Mouse (Mus musculus): ENCODE results near the gene Chka. TPM values are rescaled to one million over a fixed set of nuclear protein-coding genes. Genes with fewer than 3 reads are reported as not detected.
A peak's percentile ranks its signal among the peaks of the same experiment; 100 is the strongest.

Chka gene
- polyA plus RNA-seq, 1 experiment = 30.9 TPM

GRCm38 (mm10) chr19:3850076-3850475 is 1.5 kb upstream of the Chka start:
- Histone ChIP-seq H3K36me3 (ENCODE audit: control insufficient read depth, insufficient read depth) (peaks cover 10% of the 10 kb centered on the region), H3K79me2 (ENCODE audit: control insufficient read depth, insufficient read depth) (peaks cover 29% of the 10 kb centered on the region), H3K4me3 (ENCODE audit: insufficient read depth, poor library complexity, severe bottlenecking) (no peak overlapping the region), H3ac (ENCODE audit: control insufficient read depth, insufficient read length, low read depth) (no peak overlapping the region), H3K27me3 (ENCODE audit: control insufficient read depth, insufficient read depth, insufficient read length) (no peaks in the 10 kb centered on the region), H3K79me3 (ENCODE audit: low read depth) (peaks cover 24% of the 10 kb centered on the region)
- TF ChIP-seq MAX (IDR thresholded peaks at IDR 0.05) (no peak), MYOG (IDR thresholded peaks at IDR 0.05; ENCODE audit: control insufficient read depth, extremely low read depth, insufficient read length) (no peak), MYOD1 (IDR thresholded peaks at IDR 0.05; ENCODE audit: control insufficient read depth, insufficient read length, low read depth) (no peak), CTCF (IDR thresholded peaks at IDR 0.05; ENCODE audit: control insufficient read depth, insufficient read depth, insufficient read length) (no peak), CEBPB (IDR thresholded peaks at IDR 0.05; ENCODE audit: low read depth) (no peak), USF1 (IDR thresholded peaks at IDR 0.05; ENCODE audit: low read depth) (no peak), FOSL1 (IDR thresholded peaks at IDR 0.05; ENCODE audit: insufficient read depth, low read length, poor library complexity, severe bottlenecking) (no peak)

DNA sequence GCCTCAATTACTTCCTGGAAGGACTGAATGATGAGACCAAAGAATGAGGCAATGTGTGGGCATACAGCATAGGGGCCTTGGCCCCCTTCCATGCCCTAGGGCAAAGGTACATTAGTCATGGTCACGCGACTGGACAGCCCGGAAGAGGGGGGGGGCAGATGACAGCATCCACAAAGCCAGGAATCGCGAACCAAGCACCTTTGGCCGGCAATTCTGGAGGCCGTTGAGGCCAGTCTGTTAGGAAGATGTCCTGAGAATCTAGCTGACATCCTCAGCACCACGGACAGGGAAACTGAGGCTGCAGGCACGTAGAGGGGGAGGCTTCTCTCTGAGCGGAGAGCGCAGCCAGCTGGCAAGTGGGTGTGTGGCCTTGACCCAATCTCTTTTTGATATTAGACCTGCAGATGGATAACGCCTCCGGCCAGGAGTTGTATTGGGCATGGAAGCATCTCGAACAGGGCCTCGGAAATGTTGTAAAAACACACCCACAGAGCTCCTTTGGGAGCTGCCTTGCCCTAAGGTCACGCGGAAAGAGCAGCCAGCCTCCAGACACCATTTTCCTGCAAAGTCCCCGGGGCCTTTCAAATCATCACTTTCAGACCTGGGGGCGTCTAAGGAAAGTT is 615 bp upstream of the Chka start:
- H3K36me3 ChIP-seq (ENCODE audit: control insufficient read depth, insufficient read depth) = peaks cover 10% of the 10 kb centered on the region
- peak overlapping the region; percentile 57 for H3K4me3 ChIP-seq (ENCODE audit: insufficient read depth, poor library complexity, severe bottlenecking)
- H3K79me3 ChIP-seq (ENCODE audit: low read depth) = peaks cover 32% of the 10 kb centered on the region
- peaks cover 38% of the 10 kb centered on the region for H3K79me2 ChIP-seq (ENCODE audit: control insufficient read depth, insufficient read depth)
- no peaks in the 10 kb centered on the region for H3K27me3 ChIP-seq (ENCODE audit: control insufficient read depth, insufficient read depth, insufficient read length)
- H3ac ChIP-seq (ENCODE audit: control insufficient read depth, insufficient read length, low read depth) = peak overlapping the region; percentile 44
- peak; percentile 26 for TF ChIP-seq CEBPB (IDR thresholded peaks at IDR 0.05; ENCODE audit: low read depth)
- TF ChIP-seq MYOG (IDR thresholded peaks at IDR 0.05; ENCODE audit: control insufficient read depth, extremely low read depth, insufficient read length) = no peak
- no peak for TF ChIP-seq MAX (IDR thresholded peaks at IDR 0.05)
- no peak for TF ChIP-seq MYOD1 (IDR thresholded peaks at IDR 0.05; ENCODE audit: control insufficient read depth, insufficient read length, low read depth)
- peak; percentile 62 for TF ChIP-seq USF1 (IDR thresholded peaks at IDR 0.05; ENCODE audit: low read depth)

DNA sequence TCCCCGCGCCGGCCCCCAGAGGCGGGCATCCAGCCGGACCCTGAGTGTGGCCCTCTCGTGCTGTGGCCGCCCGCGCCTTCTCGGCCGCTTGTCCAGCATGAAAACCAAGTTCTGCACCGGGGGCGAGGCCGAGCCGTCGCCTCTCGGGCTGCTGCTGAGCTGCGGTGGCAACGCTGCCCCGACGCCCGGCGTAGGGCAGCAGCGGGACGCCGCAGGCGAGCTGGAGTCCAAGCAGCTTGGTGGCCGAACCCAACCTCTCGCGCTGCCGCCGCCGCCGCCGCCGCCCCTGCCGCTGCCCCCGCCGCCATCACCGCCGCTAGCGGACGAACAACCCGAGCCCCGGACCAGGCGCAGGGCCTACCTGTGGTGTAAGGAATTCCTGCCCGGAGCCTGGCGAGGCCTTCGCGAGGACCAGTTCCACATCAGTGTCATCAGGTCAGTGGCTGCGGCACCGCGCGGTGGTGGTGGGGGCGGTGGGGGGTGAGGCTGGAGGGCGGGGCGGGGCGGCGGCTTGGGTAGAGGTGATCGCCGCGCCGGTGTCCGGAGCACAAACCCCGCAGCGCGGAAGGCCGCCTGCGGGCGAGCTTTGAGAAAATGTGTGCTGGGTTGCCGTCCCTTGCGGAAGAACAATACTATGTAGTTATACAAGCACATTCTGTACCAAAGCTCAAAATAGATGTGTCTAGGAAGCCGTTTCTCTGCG is 557 bp downstream of the Chka start:
- H3K79me2 ChIP-seq (ENCODE audit: control insufficient read depth, insufficient read depth) = peaks cover 50% of the 10 kb centered on the region
- H3ac ChIP-seq (ENCODE audit: control insufficient read depth, insufficient read length, low read depth) = peak overlapping the region; percentile 78
- peak overlapping the region; percentile 57 for H3K4me3 ChIP-seq (ENCODE audit: insufficient read depth, poor library complexity, severe bottlenecking)
- TF ChIP-seq MAX (IDR thresholded peaks at IDR 0.05) = no peak
- TF ChIP-seq USF1 (IDR thresholded peaks at IDR 0.05; ENCODE audit: low read depth) = no peak
- no peak for TF ChIP-seq CEBPB (IDR thresholded peaks at IDR 0.05; ENCODE audit: low read depth)
- no peak for TF ChIP-seq CTCF (IDR thresholded peaks at IDR 0.05; ENCODE audit: control insufficient read depth, insufficient read depth, insufficient read length)
- TF ChIP-seq FOSL1 (IDR thresholded peaks at IDR 0.05; ENCODE audit: insufficient read depth, low read length, poor library complexity, severe bottlenecking) = no peak
- TF ChIP-seq MYOG (IDR thresholded peaks at IDR 0.05; ENCODE audit: control insufficient read depth, extremely low read depth, insufficient read length) = no peak
- TF ChIP-seq MYOD1 (IDR thresholded peaks at IDR 0.05; ENCODE audit: control insufficient read depth, insufficient read length, low read depth) = no peak
- H3K36me3 ChIP-seq (ENCODE audit: control insufficient read depth, insufficient read depth) = peaks cover 10% of the 10 kb centered on the region
- H3K79me3 ChIP-seq (ENCODE audit: low read depth) = peaks cover 41% of the 10 kb centered on the region
- no peaks in the 10 kb centered on the region for H3K27me3 ChIP-seq (ENCODE audit: control insufficient read depth, insufficient read depth, insufficient read length)

GRCm38 (mm10) chr19:3853121-3853520 is 1.5 kb downstream of the Chka start:
- peaks cover 60% of the 10 kb centered on the region for H3K79me2 ChIP-seq (ENCODE audit: control insufficient read depth, insufficient read depth)
- no peaks in the 10 kb centered on the region for H3K27me3 ChIP-seq (ENCODE audit: control insufficient read depth, insufficient read depth, insufficient read length)
- peak overlapping the region; percentile 6 for H3ac ChIP-seq (ENCODE audit: control insufficient read depth, insufficient read length, low read depth)
- H3K79me3 ChIP-seq (ENCODE audit: low read depth) = peaks cover 50% of the 10 kb centered on the region
- H3K4me3 ChIP-seq (ENCODE audit: insufficient read depth, poor library complexity, severe bottlenecking) = peak overlapping the region; percentile 57
- TF ChIP-seq CEBPB (IDR thresholded peaks at IDR 0.05; ENCODE audit: low read depth) (no peak), FOSL1 (IDR thresholded peaks at IDR 0.05; ENCODE audit: insufficient read depth, low read length, poor library complexity, severe bottlenecking) (no peak), MAX (IDR thresholded peaks at IDR 0.05) (no peak), MYOG (IDR thresholded peaks at IDR 0.05; ENCODE audit: control insufficient read depth, extremely low read depth, insufficient read length) (no peak), USF1 (IDR thresholded peaks at IDR 0.05; ENCODE audit: low read depth) (no peak), MYOD1 (IDR thresholded peaks at IDR 0.05; ENCODE audit: control insufficient read depth, insufficient read length, low read depth) (no peak), CTCF (IDR thresholded peaks at IDR 0.05; ENCODE audit: control insufficient read depth, insufficient read depth, insufficient read length) (no peak)
- H3K36me3 ChIP-seq (ENCODE audit: control insufficient read depth, insufficient read depth) = peaks cover 12% of the 10 kb centered on the region

- Histone ChIP-seq H3K4me3 (ENCODE audit: insufficient read depth, poor library complexity, severe bottlenecking) (no peak overlapping the region), H3K79me2 (ENCODE audit: control insufficient read depth, insufficient read depth) (peaks cover 68% of the 10 kb centered on the region), H3K36me3 (ENCODE audit: control insufficient read depth, insufficient read depth) (peaks cover 12% of the 10 kb centered on the region)
These were observed 2.3 kb downstream of the Chka start for GRCm38 (mm10) chr19:3853891-3854290.

More at GRCm38 (mm10) chr19:3853891-3854290, 2.3 kb downstream of the Chka start:
- Histone ChIP-seq H3ac (ENCODE audit: control insufficient read depth, insufficient read length, low read depth) (no peak overlapping the region), H3K27me3 (ENCODE audit: control insufficient read depth, insufficient read depth, insufficient read length) (no peaks in the 10 kb centered on the region), H3K79me3 (ENCODE audit: low read depth) (peaks cover 56% of the 10 kb centered on the region)
- TF ChIP-seq MYOD1 (IDR thresholded peaks at IDR 0.05; ENCODE audit: control insufficient read depth, insufficient read length, low read depth) (no peak), CTCF (IDR thresholded peaks at IDR 0.05; ENCODE audit: control insufficient read depth, insufficient read depth, insufficient read length) (no peak), USF1 (IDR thresholded peaks at IDR 0.05; ENCODE audit: low read depth) (no peak), CEBPB (IDR thresholded peaks at IDR 0.05; ENCODE audit: low read depth) (no peak), MAX (IDR thresholded peaks at IDR 0.05) (no peak), MYOG (IDR thresholded peaks at IDR 0.05; ENCODE audit: control insufficient read depth, extremely low read depth, insufficient read length) (no peak), FOSL1 (IDR thresholded peaks at IDR 0.05; ENCODE audit: insufficient read depth, low read length, poor library complexity, severe bottlenecking) (no peak)

All from C2C12 (cell line).